ENCODE assay signal across 20 mouse cellular contexts in genomic region chr9:43506276-43506675, GRCm38 (mm10).
A peak's percentile ranks its signal among the peaks of the same experiment; 100 is the strongest.
DNase-seq lines count a peak whose midpoint lies in the region; ATAC-seq and TF ChIP-seq lines count a peak whose summit lies in the region.
"Had no signal": no experiment of that assay in that cellular context is flagged by ENCODE, and none has a peak within 500 bp of the region (broad histone marks: within the 10 kb centered on the region; RNA-seq: fewer than 3 reads in every experiment).

No protein-coding gene starts in this region.

- no peak for DNase-seq in forebrain, postnatal 0 days
- DNase-seq in limb, embryonic 11.5 days (ENCODE audit: low spot score), result no peak
- no peak for DNase-seq in T-cell, adult 2 months (ENCODE audit: low spot score)
- DNase-seq in ovary, adult 18-20 months (ENCODE audit: low spot score), result no peak
- DNase-seq: adrenal gland, postnatal 25 days; cerebellum, adult 9-10 months; heart, postnatal 4 days; kidney, adult 8-10 months; kidney, postnatal 10 days; lung, postnatal 36 days had no signal

- H3K9me3 ChIP-seq in forebrain, embryonic 15.5 days, result no peaks in the 10 kb centered on the region
- no peaks in the 10 kb centered on the region for H3K9me3 ChIP-seq in forebrain, postnatal 0 days (ENCODE audit: low read length)
- H3K9me3 ChIP-seq in midbrain, embryonic 15.5 days, result no peaks in the 10 kb centered on the region
- H3K9me3 ChIP-seq in midbrain, embryonic 16.5 days (replicated peaks; ENCODE audit: control insufficient read depth, low read length, poor library complexity, severe bottlenecking), result no peaks in the 10 kb centered on the region; the same call in 1 of the 2 replicates
- no peaks in the 10 kb centered on the region for H3K9me3 ChIP-seq in limb, embryonic 11.5 days (ENCODE audit: control insufficient read depth, low read length)
- H3K9me3 ChIP-seq: embryonic facial prominence, embryonic 15.5 days; heart, embryonic 15.5 days; intestine, embryonic 15.5 days; liver, embryonic 15.5 days; lung, embryonic 15.5 days; megakaryocyte, embryonic 14.5 days had no signal

- H3K27me3 ChIP-seq in forebrain, embryonic 15.5 days, result no peaks in the 10 kb centered on the region
- no peaks in the 10 kb centered on the region for H3K27me3 ChIP-seq in forebrain, postnatal 0 days (ENCODE audit: insufficient read depth, low read length)
- H3K27me3 ChIP-seq in midbrain, embryonic 15.5 days (replicated peaks), result no peaks in the 10 kb centered on the region
- no peaks in the 10 kb centered on the region for H3K27me3 ChIP-seq in midbrain, embryonic 16.5 days (ENCODE audit: control insufficient read depth, insufficient read depth, low read depth, low read length)
- H3K27me3 ChIP-seq in limb, embryonic 11.5 days (ENCODE audit: control insufficient read depth, insufficient read depth, low read length), result no peaks in the 10 kb centered on the region
- H3K27me3 ChIP-seq: embryonic facial prominence, embryonic 15.5 days; heart, embryonic 15.5 days; intestine, embryonic 15.5 days; liver, embryonic 15.5 days; lung, embryonic 15.5 days had no signal

- H3K4me3 ChIP-seq in forebrain, embryonic 15.5 days, result no peak overlapping the region
- no peak overlapping the region for H3K4me3 ChIP-seq in forebrain, postnatal 0 days (ENCODE audit: low read depth, low read length)
- H3K4me3 ChIP-seq in midbrain, embryonic 15.5 days, result no peak overlapping the region
- no peak overlapping the region for H3K4me3 ChIP-seq in midbrain, embryonic 16.5 days (ENCODE audit: low read depth, low read length)
- no peak overlapping the region for H3K4me3 ChIP-seq in limb, embryonic 11.5 days (ENCODE audit: low read depth, low read length)
- H3K4me3 ChIP-seq: embryonic facial prominence, embryonic 15.5 days; heart, embryonic 15.5 days; intestine, embryonic 15.5 days; liver, embryonic 15.5 days; lung, embryonic 15.5 days; megakaryocyte, embryonic 14.5 days had no signal

- 28% methylated on average over 6 of the region's 6 CpGs for WGBS in forebrain, embryonic 15.5 days
- WGBS in forebrain, postnatal 0 days, result 33% methylated on average over 6 of the region's 6 CpGs
- WGBS in midbrain, embryonic 15.5 days, result 40% methylated on average over 6 of the region's 6 CpGs
- 49% methylated on average over 6 of the region's 6 CpGs for WGBS in midbrain, embryonic 16.5 days
- WGBS in limb, embryonic 11.5 days, result 30% methylated on average over 6 of the region's 6 CpGs

- H3K4me1 ChIP-seq in forebrain, embryonic 15.5 days, result peaks cover 14% of the 10 kb centered on the region
- no peaks in the 10 kb centered on the region for H3K4me1 ChIP-seq in forebrain, postnatal 0 days (ENCODE audit: insufficient read depth)
- H3K4me1 ChIP-seq in midbrain, embryonic 15.5 days, result peaks cover 10% of the 10 kb centered on the region
- peaks cover 8% of the 10 kb centered on the region for H3K4me1 ChIP-seq in midbrain, embryonic 16.5 days (ENCODE audit: control insufficient read depth, insufficient read depth, low read length)
- H3K4me1 ChIP-seq in limb, embryonic 11.5 days (ENCODE audit: control insufficient read depth, insufficient read depth, low read length), result peaks cover 6% of the 10 kb centered on the region
- H3K4me1 ChIP-seq: embryonic facial prominence, embryonic 15.5 days; intestine, embryonic 15.5 days; liver, embryonic 15.5 days had no signal

- H3K27ac ChIP-seq in forebrain, embryonic 15.5 days (replicated peaks), result 0 out of 2 replicates have a peak overlapping the region, but pooled peaks have one; percentile 17
- H3K27ac ChIP-seq in forebrain, postnatal 0 days (ENCODE audit: low read depth, low read length), result no peak overlapping the region
- H3K27ac ChIP-seq in midbrain, embryonic 15.5 days, result 0 out of 2 replicates have a peak overlapping the region, but pooled peaks have one; percentile 15
- no peak overlapping the region for H3K27ac ChIP-seq in midbrain, embryonic 16.5 days (ENCODE audit: low read length)
- H3K27ac ChIP-seq in limb, embryonic 11.5 days (replicated peaks; ENCODE audit: low read depth, low read length), result no peak overlapping the region
- H3K27ac ChIP-seq: embryonic facial prominence, embryonic 15.5 days; heart, embryonic 15.5 days; intestine, embryonic 15.5 days; liver, embryonic 15.5 days; lung, embryonic 15.5 days had no signal

- H3K36me3 ChIP-seq in forebrain, embryonic 15.5 days, result no peaks in the 10 kb centered on the region
- no peaks in the 10 kb centered on the region for H3K36me3 ChIP-seq in forebrain, postnatal 0 days (ENCODE audit: insufficient read depth)
- no peaks in the 10 kb centered on the region for H3K36me3 ChIP-seq in midbrain, embryonic 15.5 days (replicated peaks)
- no peaks in the 10 kb centered on the region for H3K36me3 ChIP-seq in midbrain, embryonic 16.5 days (ENCODE audit: control insufficient read depth, insufficient read depth, low read length)
- no peaks in the 10 kb centered on the region for H3K36me3 ChIP-seq in limb, embryonic 11.5 days (ENCODE audit: control insufficient read depth, insufficient read depth, low read length)
- H3K36me3 ChIP-seq: embryonic facial prominence, embryonic 15.5 days; heart, embryonic 15.5 days; intestine, embryonic 15.5 days; liver, embryonic 15.5 days; lung, embryonic 15.5 days had no signal

- H3K9ac ChIP-seq in forebrain, embryonic 15.5 days (replicated peaks), result no peak overlapping the region; the same call in 1 of the 2 replicates
- no peak overlapping the region for H3K9ac ChIP-seq in forebrain, postnatal 0 days
- H3K9ac ChIP-seq in midbrain, embryonic 15.5 days, result no peak overlapping the region
- no peak overlapping the region for H3K9ac ChIP-seq in midbrain, embryonic 16.5 days (ENCODE audit: low read depth, low read length)
- no peak overlapping the region for H3K9ac ChIP-seq in limb, embryonic 11.5 days (ENCODE audit: low read length)
- H3K9ac ChIP-seq: embryonic facial prominence, embryonic 15.5 days; heart, embryonic 15.5 days; intestine, embryonic 15.5 days; liver, embryonic 15.5 days; lung, embryonic 15.5 days had no signal

- ATAC-seq in forebrain, embryonic 15.5 days (replicated peaks), result no peak
- ATAC-seq in forebrain, postnatal 0 days, result no peak
- ATAC-seq in midbrain, embryonic 15.5 days (replicated peaks), result no peak
- ATAC-seq in midbrain, embryonic 16.5 days, result no peak
- no peak for ATAC-seq in limb, embryonic 11.5 days (ENCODE audit: insufficient number of reproducible peaks, low FRiP score, low TSS enrichment, low read depth)
- ATAC-seq: CD4-positive, CD25-positive, alpha-beta regulatory T cell, adult 4 months; intestine, embryonic 15.5 days had no signal

- no peak for TF ChIP-seq CTCF in forebrain, postnatal 0 days (IDR thresholded peaks at IDR 0.05; ENCODE audit: low read depth)

- no peak overlapping the region for H3K4me2 ChIP-seq in forebrain, embryonic 15.5 days (replicated peaks)
- no peak overlapping the region for H3K4me2 ChIP-seq in forebrain, postnatal 0 days (ENCODE audit: low read depth)
- no peak overlapping the region for H3K4me2 ChIP-seq in midbrain, embryonic 15.5 days
- no peak overlapping the region for H3K4me2 ChIP-seq in midbrain, embryonic 16.5 days (ENCODE audit: low read length)
- 0 out of 2 replicates have a peak overlapping the region, but pooled peaks have one; percentile 10 for H3K4me2 ChIP-seq in limb, embryonic 11.5 days (ENCODE audit: low read depth, severe bottlenecking)
- H3K4me2 ChIP-seq: embryonic facial prominence, embryonic 15.5 days; heart, embryonic 15.5 days; intestine, embryonic 15.5 days; liver, embryonic 15.5 days; lung, embryonic 15.5 days had no signal

Comparison
In these comparisons a context has a peak if more than half of its experiments do, and no peak if none do; other contexts are left out.
1. H3K27ac ChIP-seq: peak in forebrain, embryonic 15.5 days (single experiment) and midbrain, embryonic 15.5 days (single experiment); none in forebrain, postnatal 0 days (single experiment), midbrain, embryonic 16.5 days (single experiment) and limb, embryonic 11.5 days (single experiment).